Mouse (Mus musculus): Measurements from ENCODE around the gene Mst1. TPM values are rescaled to one million over a fixed set of nuclear protein-coding genes. Genes with fewer than 3 reads are reported as not detected.
A peak's percentile ranks its signal among the peaks of the same experiment; 100 is the strongest.

The Mst1 gene
- polyA plus RNA-seq, 1 experiment from 2014 or later = 0.54 TPM

GRCm38 (mm10) chr9:108067199-108067598 is 13.0 kb upstream of the Mst1 start:
- Histone ChIP-seq H3K27ac (no peak overlapping the region), H3K4me1 (peaks cover 2% of the 10 kb centered on the region; the same call in 1 of the 2 replicates), H3K27me3 (ENCODE audit: low read depth, poor library complexity, severe bottlenecking) (no peaks in the 10 kb centered on the region), H3K9me3 (replicated peaks) (no peaks in the 10 kb centered on the region), H3K36me3 (peaks cover 85% of the 10 kb centered on the region), H3K4me3 (no peak overlapping the region)
- 78% methylated on average over 7 of the region's 7 CpGs for WGBS
- no peak for DNase-seq (ENCODE audit: low spot score)

- 20% methylated on average over 8 of the region's 8 CpGs for WGBS
- Histone ChIP-seq H3K27ac (0 out of 2 replicates have a peak overlapping the region, but pooled peaks have one; percentile 6), H3K4me3 (no peak overlapping the region), H3K36me3 (peaks cover 80% of the 10 kb centered on the region), H3K4me1 (peaks cover 2% of the 10 kb centered on the region; the same call in 1 of the 2 replicates), H3K9me3 (replicated peaks) (no peaks in the 10 kb centered on the region), H3K27me3 (ENCODE audit: low read depth, poor library complexity, severe bottlenecking) (no peaks in the 10 kb centered on the region)
- DNase-seq (ENCODE audit: low spot score) = peak; percentile 90
Measured at GRCm38 (mm10) chr9:108067900-108068299, 12.3 kb upstream of the Mst1 start.

- Histone ChIP-seq H3K27me3 (ENCODE audit: low read depth, poor library complexity, severe bottlenecking) (no peaks in the 10 kb centered on the region), H3K36me3 (peaks cover 74% of the 10 kb centered on the region), H3K4me1 (peaks cover 8% of the 10 kb centered on the region; the same call in 1 of the 2 replicates), H3K9me3 (replicated peaks) (no peaks in the 10 kb centered on the region), H3K27ac (no peak overlapping the region), H3K4me3 (no peak overlapping the region)
- WGBS = 89% methylated on average over 9 of the region's 9 CpGs
- DNase-seq (ENCODE audit: low spot score) = no peak
Measured at GRCm38 (mm10) chr9:108069007-108069406, 11.2 kb upstream of the Mst1 start.

- Histone ChIP-seq H3K27ac (no peak overlapping the region), H3K36me3 (peaks cover 69% of the 10 kb centered on the region), H3K4me1 (peaks cover 8% of the 10 kb centered on the region; the same call in 1 of the 2 replicates), H3K27me3 (ENCODE audit: low read depth, poor library complexity, severe bottlenecking) (no peaks in the 10 kb centered on the region), H3K4me3 (no peak overlapping the region), H3K9me3 (replicated peaks) (no peaks in the 10 kb centered on the region)
- no peak for DNase-seq (ENCODE audit: low spot score)
- WGBS = 97% methylated on average over 7 of the region's 7 CpGs
Measured at GRCm38 (mm10) chr9:108069529-108069928, 10.7 kb upstream of the Mst1 start.

- 93% methylated on average over 4 of the region's 4 CpGs for WGBS
- no peak overlapping the region for H3K27ac ChIP-seq
Measured at GRCm38 (mm10) chr9:108071801-108072200, 8.4 kb upstream of the Mst1 start.

GRCm38 (mm10) chr9:108072481-108072924 is 7.7 kb upstream of the Mst1 start:
- H3K4me1 ChIP-seq = peaks cover 13% of the 10 kb centered on the region; the same call in 1 of the 2 replicates
- peaks cover 43% of the 10 kb centered on the region for H3K36me3 ChIP-seq
- H3K9me3 ChIP-seq (replicated peaks) = no peaks in the 10 kb centered on the region
- H3K27ac ChIP-seq = no peak overlapping the region
- H3K4me3 ChIP-seq = no peak overlapping the region
- WGBS = 55% methylated on average over 9 of the region's 9 CpGs
- DNase-seq (ENCODE audit: low spot score) = no peak
- no peaks in the 10 kb centered on the region for H3K27me3 ChIP-seq (ENCODE audit: low read depth, poor library complexity, severe bottlenecking)

More at GRCm38 (mm10) chr9:108071801-108072200, 8.4 kb upstream of the Mst1 start:
- Histone ChIP-seq H3K27me3 (ENCODE audit: low read depth, poor library complexity, severe bottlenecking) (no peaks in the 10 kb centered on the region), H3K4me3 (no peak overlapping the region), H3K36me3 (peaks cover 49% of the 10 kb centered on the region), H3K4me1 (peaks cover 8% of the 10 kb centered on the region; the same call in 1 of the 2 replicates), H3K9me3 (replicated peaks) (no peaks in the 10 kb centered on the region)
- no peak for DNase-seq (ENCODE audit: low spot score)

GRCm38 (mm10) chr9:108073141-108073930 is 6.9 kb upstream of the Mst1 start:
- H3K27ac ChIP-seq = no peak overlapping the region
- H3K36me3 ChIP-seq = peaks cover 38% of the 10 kb centered on the region
- H3K4me3 ChIP-seq = no peak overlapping the region
- no peaks in the 10 kb centered on the region for H3K9me3 ChIP-seq (replicated peaks)
- 64% methylated on average over 7 of the region's 7 CpGs for WGBS
- H3K4me1 ChIP-seq = peaks cover 18% of the 10 kb centered on the region
- no peaks in the 10 kb centered on the region for H3K27me3 ChIP-seq (ENCODE audit: low read depth, poor library complexity, severe bottlenecking)
- DNase-seq (ENCODE audit: low spot score) = no peak

- Histone ChIP-seq H3K36me3 (peaks cover 40% of the 10 kb centered on the region), H3K4me3 (peak overlapping the region; percentile 29), H3K27ac (no peak overlapping the region), H3K9me3 (replicated peaks) (no peaks in the 10 kb centered on the region), H3K4me1 (peaks cover 46% of the 10 kb centered on the region), H3K27me3 (ENCODE audit: low read depth, poor library complexity, severe bottlenecking) (peaks cover 58% of the 10 kb centered on the region)
- DNase-seq (ENCODE audit: low spot score) = no peak
- WGBS = 4% methylated on average over 19 of the region's 19 CpGs
Measured at GRCm38 (mm10) chr9:108082549-108082948, 2.3 kb downstream of the Mst1 start.

GRCm38 (mm10) chr9:108082988-108083431 is 2.8 kb downstream of the Mst1 start, which contains the start of gene Rnf123:
TSS of gene Rnf123 (minus strand) at chr9:108083346.
- Histone ChIP-seq H3K4me3 (peak within 1 kb of the TSS; percentile 29), H3K27ac (no peak within 1 kb of the TSS), H3K36me3 (peaks cover 45% of the 10 kb centered on the region), H3K27me3 (ENCODE audit: low read depth, poor library complexity, severe bottlenecking) (peaks cover 58% of the 10 kb centered on the region), H3K4me1 (peaks cover 42% of the 10 kb centered on the region), H3K9me3 (replicated peaks) (no peaks in the 10 kb centered on the region)
- no peak for DNase-seq (ENCODE audit: low spot score)
- WGBS = 33% methylated on average over 12 of the region's 12 CpGs

- Histone ChIP-seq H3K4me1 (peaks cover 36% of the 10 kb centered on the region), H3K27ac (no peak overlapping the region), H3K9me3 (replicated peaks) (no peaks in the 10 kb centered on the region), H3K36me3 (peaks cover 50% of the 10 kb centered on the region), H3K4me3 (no peak overlapping the region), H3K27me3 (ENCODE audit: low read depth, poor library complexity, severe bottlenecking) (peaks cover 58% of the 10 kb centered on the region)
- 80% methylated on average over 6 of the region's 6 CpGs for WGBS
- DNase-seq (ENCODE audit: low spot score) = no peak
Measured at GRCm38 (mm10) chr9:108083561-108083960, 3.3 kb downstream of the Mst1 start.

- Histone ChIP-seq H3K9me3 (replicated peaks) (no peaks in the 10 kb centered on the region), H3K36me3 (peaks cover 67% of the 10 kb centered on the region), H3K27me3 (ENCODE audit: low read depth, poor library complexity, severe bottlenecking) (peaks cover 53% of the 10 kb centered on the region), H3K4me3 (no peak overlapping the region), H3K4me1 (peaks cover 20% of the 10 kb centered on the region), H3K27ac (no peak overlapping the region)
- DNase-seq (ENCODE audit: low spot score) = no peak
- 96% methylated on average over 4 of the region's 4 CpGs for WGBS
Measured at GRCm38 (mm10) chr9:108085261-108085660, 5.0 kb downstream of the Mst1 start.

- 95% methylated on average over 7 of the region's 7 CpGs for WGBS
- DNase-seq (ENCODE audit: low spot score) = no peak
- Histone ChIP-seq H3K9me3 (replicated peaks) (no peaks in the 10 kb centered on the region), H3K4me3 (no peak overlapping the region), H3K27ac (no peak overlapping the region), H3K27me3 (ENCODE audit: low read depth, poor library complexity, severe bottlenecking) (no peaks in the 10 kb centered on the region), H3K36me3 (peaks cover 73% of the 10 kb centered on the region), H3K4me1 (peaks cover 26% of the 10 kb centered on the region)
Measured at GRCm38 (mm10) chr9:108090611-108091120, 10.4 kb downstream of the Mst1 start.

- 70% methylated on average over 10 of the region's 10 CpGs for WGBS
- Histone ChIP-seq H3K27me3 (ENCODE audit: low read depth, poor library complexity, severe bottlenecking) (no peaks in the 10 kb centered on the region), H3K4me3 (peak overlapping the region; percentile 96), H3K36me3 (peaks cover 43% of the 10 kb centered on the region), H3K4me1 (peaks cover 30% of the 10 kb centered on the region), H3K9me3 (replicated peaks) (no peaks in the 10 kb centered on the region), H3K27ac (peak overlapping the region; percentile 89)
- DNase-seq (ENCODE audit: low spot score) = no peak
Measured at GRCm38 (mm10) chr9:108093586-108093985, 13.3 kb downstream of the Mst1 start.

All from limb, embryonic 10.5 days (tissue).